Mouse (Mus musculus) spleen, postnatal 4 days (tissue): ENCODE results near the gene Fam155a.

Experiments used
- DNase-seq, 2 experiments: peaks; one replicate each; pipeline ENCODE4 v3.0.0; 2022; ENCODE audit warnings: low spot score in 2 of 2

Gene Fam155a

GRCm38 (mm10) chr8:9493557-9494224 is 277.3 kb downstream of the Fam155a start:
- no peak for DNase-seq

GRCm38 (mm10) chr8:9482565-9482964 is 288.4 kb downstream of the Fam155a start:
- no peak for DNase-seq

GRCm38 (mm10) chr8:9471290-9471689 is 299.7 kb downstream of the Fam155a start:
- DNase-seq, result no peak

- DNase-seq, result no peak
These were observed 300.8 kb downstream of the Fam155a start for GRCm38 (mm10) chr8:9470114-9470513.

- no peak for DNase-seq
These were observed 309.9 kb downstream of the Fam155a start for GRCm38 (mm10) chr8:9461111-9461510.

- no peak for DNase-seq
These were observed 310.3 kb downstream of the Fam155a start for GRCm38 (mm10) chr8:9460707-9461106.

- DNase-seq, result no peak
These were observed 312.3 kb downstream of the Fam155a start for GRCm38 (mm10) chr8:9458614-9459013.

- no peak for DNase-seq
These were observed 315.8 kb downstream of the Fam155a start for GRCm38 (mm10) chr8:9455138-9455537.

- DNase-seq, result no peak
These were observed 317.2 kb downstream of the Fam155a start for GRCm38 (mm10) chr8:9453742-9454141.

- no peak for DNase-seq
These were observed 319.4 kb downstream of the Fam155a start for GRCm38 (mm10) chr8:9451543-9451942.

GRCm38 (mm10) chr8:9448613-9449012 is 322.3 kb downstream of the Fam155a start:
- DNase-seq, result no peak

GRCm38 (mm10) chr8:9437822-9438221 is 333.1 kb downstream of the Fam155a start:
- DNase-seq, result no peak

GRCm38 (mm10) chr8:9435501-9435900 is 335.5 kb downstream of the Fam155a start:
- DNase-seq, result no peak

GRCm38 (mm10) chr8:9432635-9433372 is 338.2 kb downstream of the Fam155a start:
- DNase-seq, result no peak

GRCm38 (mm10) chr8:9428846-9429245 is 342.1 kb downstream of the Fam155a start:
- no peak for DNase-seq

- no peak for DNase-seq
These were observed 346.9 kb downstream of the Fam155a start for GRCm38 (mm10) chr8:9424069-9424468.

- DNase-seq, result no peak
These were observed 347.4 kb downstream of the Fam155a start for GRCm38 (mm10) chr8:9423590-9423989.

- DNase-seq, result no peak
These were observed 347.8 kb downstream of the Fam155a start for GRCm38 (mm10) chr8:9423184-9423583.

GRCm38 (mm10) chr8:9418856-9419800 is 351.8 kb downstream of the Fam155a start:
- no peak for DNase-seq

- no peak for DNase-seq
These were observed 354.8 kb downstream of the Fam155a start for GRCm38 (mm10) chr8:9416189-9416588.

GRCm38 (mm10) chr8:9408480-9408879 is 362.5 kb downstream of the Fam155a start:
- DNase-seq, result no peak

GRCm38 (mm10) chr8:9406204-9406603 is 364.8 kb downstream of the Fam155a start:
- DNase-seq, result no peak
